Mouse (Mus musculus): ENCODE measurements around the gene Mink1.

Mink1 gene

DNA sequence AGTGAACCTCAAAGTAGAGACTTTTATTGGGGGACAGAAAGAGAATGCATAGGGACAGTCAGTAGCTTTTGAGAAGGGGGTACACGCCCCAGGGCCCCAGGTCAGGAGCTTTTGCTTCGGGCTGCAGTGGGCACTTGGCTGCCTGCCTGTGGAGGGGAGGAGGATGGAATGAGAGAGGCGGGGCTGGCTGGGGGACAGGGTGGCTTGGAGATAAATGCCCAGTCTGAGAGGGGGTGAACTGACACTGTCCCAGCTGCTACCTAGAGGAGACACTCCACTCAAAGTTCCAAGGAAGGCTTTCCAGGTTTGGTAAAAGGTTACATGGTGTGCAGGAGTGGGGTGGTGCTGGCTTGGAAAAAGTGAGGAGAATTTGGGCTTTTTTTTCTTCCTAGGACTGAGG is 94.3 kb downstream of the Mink1 start, which contains the start of gene Eno3:
Gene Eno3 (plus strand): TSS at position 239 of the 400 bp plus-strand sequence.
- ChIA-PET CTCF (interaction anchor here in 1 of 4 experiments (4.2 kb wide), 1 partner anchor 13 kb away, joined by 26 read pairs; the partner anchor contains the start of gene Spag7), POLR2A (interaction anchor here (1.2 to 23.0 kb wide), 10 partner anchors 5 to 42 kb away, joined by 3 to 737 read pairs (median 61); partner anchors contain the start of genes Spag7 (in 4 of the 4), Rnf167 (in 2 of the 4), Slc25a11 (in 2 of the 4) and 4930544D05Rik (in 1 of the 4))

DNA sequence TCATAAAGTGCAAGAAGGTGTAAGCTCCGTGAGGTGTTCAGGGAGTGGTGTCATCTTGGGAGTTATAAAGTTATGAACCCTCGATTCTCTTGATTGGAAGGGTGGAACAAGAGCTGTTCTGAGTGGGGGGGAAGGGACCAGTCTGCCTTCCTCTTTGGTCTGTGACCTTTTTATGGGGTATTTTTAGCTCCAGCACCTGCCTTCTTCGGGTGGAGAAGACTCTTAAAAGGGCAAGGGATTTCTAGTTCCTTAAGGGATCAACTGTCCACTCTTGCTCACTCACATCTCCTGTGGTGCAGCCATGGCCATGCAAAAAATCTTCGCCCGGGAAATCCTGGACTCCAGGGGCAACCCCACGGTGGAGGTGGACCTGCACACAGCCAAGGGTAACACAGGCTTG is 94.9 kb downstream of the Mink1 start:
- CTCF ChIA-PET, result interaction anchor here in 1 of 4 experiments (4.2 kb wide), 1 partner anchor 12 kb away, joined by 26 read pairs; the partner anchor contains the start of gene Spag7
- POLR2A ChIA-PET, result interaction anchor here (0.9 to 23.0 kb wide), 9 partner anchors 6 to 86 kb away, joined by 3 to 737 read pairs (median 88); partner anchors contain the start of genes Spag7 (in 4 of the 4), Rnf167 (in 2 of the 4), Slc25a11 (in 2 of the 4) and Eno3 (in 1 of the 4)

DNA sequence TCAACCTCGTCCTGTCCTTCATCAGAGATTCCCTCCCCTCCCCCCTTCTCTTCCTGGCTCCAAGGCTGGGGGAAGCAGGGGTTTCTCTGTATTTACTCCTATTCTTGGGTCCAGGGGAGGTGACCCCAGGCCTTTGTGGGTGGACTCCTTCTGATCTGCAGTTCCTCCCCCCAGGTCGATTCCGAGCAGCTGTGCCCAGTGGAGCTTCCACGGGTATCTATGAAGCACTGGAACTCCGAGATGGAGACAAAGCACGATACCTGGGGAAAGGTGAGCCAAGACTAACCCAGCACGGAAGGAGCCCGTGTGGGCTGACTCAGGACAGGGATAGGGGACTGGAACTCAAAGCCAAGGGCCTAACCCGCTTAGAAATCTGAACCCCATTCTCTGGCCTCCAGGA is 95.3 kb downstream of the Mink1 start:
- CTCF ChIA-PET, result interaction anchor here in 2 of 4 experiments (0.6 to 4.2 kb wide), 2 partner anchors 12 to 16 kb away, joined by 9 to 26 read pairs; partner anchors contain the start of gene Spag7 (in 1 of the 2)
- POLR2A ChIA-PET, result interaction anchor here in 3 of 4 experiments (0.9 to 23.0 kb wide), 8 partner anchors 6 to 86 kb away, joined by 3 to 737 read pairs (median 117); partner anchors contain the start of genes Spag7 (in 3 of the 3), Rnf167 (in 2 of the 3), Slc25a11 (in 2 of the 3) and Eno3 (in 1 of the 3)

DNA sequence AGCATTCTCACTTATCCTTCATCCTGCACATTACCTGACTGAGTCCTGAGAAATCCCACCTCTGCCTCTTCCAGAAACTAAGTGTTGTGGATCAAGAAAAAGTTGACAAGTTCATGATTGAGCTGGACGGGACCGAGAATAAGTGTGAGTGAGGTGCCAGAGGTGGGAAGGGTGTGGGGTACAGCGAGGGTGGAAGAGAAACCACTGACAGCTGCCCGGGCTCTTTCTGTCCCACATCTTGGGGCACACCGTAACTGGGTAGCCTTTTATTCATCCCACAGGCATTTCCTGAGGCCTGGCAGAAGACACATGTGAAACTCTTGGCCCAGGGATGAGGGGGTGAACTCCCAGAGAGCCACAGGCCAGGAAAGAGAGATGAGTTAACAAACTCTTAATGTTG is 95.8 kb downstream of the Mink1 start:
- ChIA-PET POLR2A (interaction anchor here (0.8 to 23.0 kb wide), 19 partner anchors 6 to 259 kb away, joined by 3 to 737 read pairs (median 4); partner anchors contain the start of genes Spag7 (in 3 of the 4), Rnf167 (in 2 of the 4), Slc25a11 (in 2 of the 4) and Eno3 (in 1 of the 4)), CTCF (interaction anchor here in 3 of 4 experiments (0.6 to 4.2 kb wide), 6 partner anchors 8 to 29 kb away, joined by 3 to 26 read pairs (median 7); partner anchors contain the start of gene Spag7 (in 2 of the 3))

DNA sequence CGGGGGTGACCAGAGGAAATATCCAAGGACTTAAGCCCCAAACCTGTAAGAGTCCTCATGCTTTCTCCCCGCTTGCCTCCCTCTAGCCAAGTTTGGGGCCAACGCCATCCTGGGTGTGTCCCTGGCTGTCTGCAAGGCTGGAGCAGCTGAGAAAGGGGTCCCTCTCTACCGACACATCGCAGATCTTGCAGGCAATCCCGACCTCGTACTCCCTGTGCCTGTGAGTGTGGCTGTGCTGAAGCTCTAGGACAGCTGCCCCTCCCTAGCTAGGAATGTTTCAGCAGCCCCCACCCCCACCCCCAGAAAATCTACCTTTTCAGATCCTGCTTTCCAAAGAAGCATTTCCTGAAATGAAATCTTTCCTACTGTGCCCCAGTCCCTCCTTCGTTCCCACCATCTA is 96.3 kb downstream of the Mink1 start:
- ChIA-PET CTCF (interaction anchor here in 2 of 4 experiments (0.6 to 4.2 kb wide), 6 partner anchors 8 to 246 kb away, joined by 3 to 26 read pairs (median 4); partner anchors contain the start of gene Spag7 (in 2 of the 2)), POLR2A (interaction anchor here (0.5 to 23.0 kb wide), 25 partner anchors 6 to 437 kb away, joined by 3 to 737 read pairs (median 4); partner anchors contain the start of genes Rnf167 (in 4 of the 4), Slc25a11 (in 3 of the 4), Spag7 (in 3 of the 4) and Psmb6 (in 2 of the 4))

DNA sequence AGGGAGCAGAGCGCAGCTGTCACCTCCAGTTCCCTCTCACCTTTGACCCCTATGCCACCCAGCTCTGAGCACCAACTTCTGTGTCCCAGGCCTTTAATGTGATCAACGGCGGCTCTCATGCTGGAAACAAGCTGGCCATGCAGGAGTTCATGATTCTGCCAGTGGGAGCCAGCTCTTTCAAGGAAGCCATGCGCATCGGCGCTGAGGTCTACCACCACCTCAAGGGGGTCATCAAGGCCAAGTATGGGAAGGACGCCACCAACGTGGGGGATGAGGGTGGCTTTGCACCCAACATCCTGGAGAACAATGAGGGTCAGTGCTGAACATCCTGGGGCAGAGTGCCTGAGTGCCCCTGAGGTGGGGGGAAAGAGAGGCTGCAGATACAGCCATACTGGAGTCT is 97.9 kb downstream of the Mink1 start:
- ChIA-PET POLR2A (interaction anchor here (0.9 to 23.0 kb wide), 11 partner anchors 4 to 33 kb away, joined by 3 to 737 read pairs (median 10); partner anchors contain the start of genes Spag7 (in 3 of the 4), Camta2 (in 2 of the 4), Rnf167 (in 2 of the 4) and Slc25a11 (in 2 of the 4)), CTCF (interaction anchor here in 2 of 4 experiments (0.5 to 1.5 kb wide), 2 partner anchors 8 to 39 kb away, joined by 4 to 8 read pairs; partner anchors contain the start of gene Spag7 (in 1 of the 2))

DNA sequence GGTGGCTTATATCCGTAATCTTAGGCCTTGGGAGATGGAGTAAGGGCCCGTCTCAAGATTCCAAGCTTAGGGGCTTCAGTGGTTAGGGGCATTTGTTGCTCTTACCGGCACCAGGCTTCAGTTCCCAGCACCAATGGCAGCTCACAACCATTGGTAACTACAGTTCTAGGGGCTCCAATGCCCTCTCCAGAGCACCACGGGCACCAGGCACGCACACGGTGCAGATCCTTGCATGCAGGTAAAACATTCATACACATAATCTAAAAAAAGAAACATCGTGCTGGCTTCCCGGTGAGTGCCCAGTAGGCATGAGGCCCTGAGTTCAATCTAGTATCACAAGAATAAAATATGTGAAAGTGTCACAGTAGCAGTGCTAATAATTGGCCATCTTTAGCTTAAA is 100.4 kb downstream of the Mink1 start:
- ChIA-PET POLR2A (interaction anchor here in 3 of 4 experiments (1.0 to 23.0 kb wide), 10 partner anchors 2 to 36 kb away, joined by 3 to 737 read pairs (median 9); partner anchors contain the start of genes Eno3 (in 2 of the 3), Pfn1 (in 2 of the 3), Rnf167 (in 2 of the 3) and Slc25a11 (in 2 of the 3)), CTCF (no interaction called here)

DNA sequence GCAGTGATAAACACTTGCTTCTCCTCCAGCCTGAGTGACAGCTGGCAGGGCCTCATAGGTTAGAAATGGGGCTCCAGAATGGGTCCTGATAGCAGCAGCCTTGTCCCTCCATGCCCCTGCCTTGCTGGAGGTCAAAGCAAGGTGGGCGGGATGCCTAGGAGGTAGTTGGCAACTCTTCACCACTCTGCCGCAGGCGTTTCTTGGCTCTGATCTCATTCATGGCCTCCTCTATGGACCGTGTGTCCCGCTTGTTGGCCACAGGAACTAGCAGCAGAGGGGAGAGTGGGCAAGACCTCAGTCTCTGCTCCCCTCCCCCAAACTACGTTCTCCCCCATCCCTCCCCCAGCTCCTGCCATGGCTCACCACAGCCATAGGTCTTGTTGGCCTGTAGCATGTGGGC is 101.3 kb downstream of the Mink1 start:
- CTCF ChIA-PET, result interaction anchor here in 1 of 4 experiments (0.6 kb wide), 2 partner anchors 100 to 140 kb away, joined by 4 to 5 read pairs; no protein-coding TSS in a partner anchor
- POLR2A ChIA-PET, result interaction anchor here in 3 of 4 experiments (1.0 to 20.9 kb wide), 8 partner anchors 10 to 29 kb away, joined by 3 to 737 read pairs (median 78); partner anchors contain the start of genes Eno3 (in 3 of the 3), Pfn1 (in 3 of the 3), Rnf167 (in 3 of the 3) and Slc25a11 (in 3 of the 3)
